Mouse (Mus musculus) MEL (cell line): Measurements from ENCODE around the gene Tex261. TPM values are rescaled to one million over a fixed set of nuclear protein-coding genes. Genes with fewer than 3 reads are reported as not detected.

Source experiments
- DNase-seq: peaks from one replicate; pipeline ENCODE4 v3.0.0; 2011; ENCODE audit warnings: low read depth, low spot score
- H3K27ac ChIP-seq: 2 replicates; pipeline ENCODE4 v1.5.1; 2012; ENCODE audit warnings: low read depth, mild to moderate bottlenecking, control low read depth, low read length, moderate library complexity; ENCODE audit not compliant: control insufficient read depth
- H3K27me3 ChIP-seq, 2 experiments: fragments of 150-350 bp in 1 of 2; sonication (generic) in 1 of 2; 2 replicates each; pipeline ENCODE4 v1.6.1; 2012; ENCODE audit warnings: low read length in 2 of 2, mild to moderate bottlenecking in 2 of 2, improper control_type of control experiment in 1 of 2, moderate library complexity in 1 of 2; ENCODE audit not compliant: insufficient read depth in 2 of 2, control insufficient read depth in 1 of 2
- H3K36me3 ChIP-seq, 2 experiments: 2 replicates each; pipeline ENCODE4 v1.6.1; 2012 to 2014; ENCODE audit warnings: low read length in 2 of 2, improper control_type of control experiment in 1 of 2, inconsistent platforms in 1 of 2, mild to moderate bottlenecking in 1 of 2; ENCODE audit not compliant: insufficient read depth in 2 of 2, control insufficient read depth in 1 of 2
- H3K4me1 ChIP-seq, 2 experiments: fragments of 150-350 bp in 1 of 2; sonication (generic) in 1 of 2; 2 replicates each; pipeline ENCODE4 v1.6.1; 2012; ENCODE audit warnings: low read length in 2 of 2, improper control_type of control experiment in 1 of 2, mild to moderate bottlenecking in 1 of 2; ENCODE audit not compliant: insufficient read depth in 2 of 2, control insufficient read depth in 1 of 2
- H3K4me3 ChIP-seq, 2 experiments: fragments of 150-350 bp in 1 of 2; sonication (generic) in 1 of 2; 2 replicates each; pipeline ENCODE4 v1.5.1; 2012; ENCODE audit warnings: low read depth in 2 of 2, low read length in 2 of 2, mild to moderate bottlenecking in 2 of 2, moderate library complexity in 2 of 2, control low read depth in 1 of 2, improper control_type of control experiment in 1 of 2; ENCODE audit not compliant: control insufficient read depth in 1 of 2, insufficient read depth in 1 of 2
- H3K79me2 ChIP-seq: 2 replicates; pipeline ENCODE4 v1.6.1; 2012; ENCODE audit warnings: mild to moderate bottlenecking, low read length, moderate library complexity; ENCODE audit not compliant: control insufficient read depth, poor library complexity, insufficient read depth
- H3K9ac ChIP-seq: 2 replicates; pipeline ENCODE4 v1.6.1; 2012; ENCODE audit warnings: low read depth, mild to moderate bottlenecking, control low read depth, low read length, moderate library complexity; ENCODE audit not compliant: control insufficient read depth, poor library complexity, severe bottlenecking
- H3K9me3 ChIP-seq: fragments of 150-350 bp; sonication (generic); replicated peaks from 2 replicates; pipeline ENCODE4 v1.6.1; 2012; ENCODE audit warnings: mild to moderate bottlenecking, low read length, improper control_type of control experiment, moderate library complexity; ENCODE audit not compliant: insufficient read depth
- BHLHE40 ChIP-seq: IDR thresholded peaks from 2 replicates; pipeline ENCODE4 v1.6.1; 2012; ENCODE audit warnings: low read depth, mild to moderate bottlenecking, inconsistent platforms, low read length, improper control_type of control experiment, borderline replicate concordance
- CHD1 ChIP-seq: IDR thresholded peaks from 2 replicates; pipeline ENCODE4 v1.6.1; 2012; ENCODE audit warnings: low read depth, mild to moderate bottlenecking, inconsistent platforms, low read length, improper control_type of control experiment
- CTCF ChIP-seq, 3 experiments: IDR thresholded peaks in 2 of 3; conservative IDR thresholded peaks in 1 of 3; 2 replicates each; pipeline ENCODE4 v1.5.1; 2011 to 2012; ENCODE audit warnings: low read length in 3 of 3, low read depth in 2 of 3, mild to moderate bottlenecking in 2 of 3, improper control_type of control experiment in 1 of 3, inconsistent platforms in 1 of 3, mixed read lengths in 1 of 3, moderate library complexity in 1 of 3; ENCODE audit not compliant: control insufficient read depth in 1 of 3, insufficient read depth in 1 of 3, poor library complexity in 1 of 3, severe bottlenecking in 1 of 3
- ETS1 ChIP-seq: IDR thresholded peaks from 2 replicates; pipeline ENCODE4 v1.6.1; 2012; ENCODE audit warnings: low read depth, mild to moderate bottlenecking, inconsistent platforms, low read length, improper control_type of control experiment, moderate library complexity
- GATA1 ChIP-seq: IDR thresholded peaks from 2 replicates; pipeline ENCODE4 v1.6.1; 2011; ENCODE audit warnings: low read depth, low read length, improper control_type of control experiment
- MAX ChIP-seq: IDR thresholded peaks from 2 replicates; pipeline ENCODE4 v1.6.1; 2011; ENCODE audit warnings: low read length, improper control_type of control experiment
- MEF2A ChIP-seq: IDR thresholded peaks from 2 replicates; pipeline ENCODE4 v1.6.1; 2014; ENCODE audit warnings: low read depth, mild to moderate bottlenecking, inconsistent platforms, low read length, improper control_type of control experiment; ENCODE audit not compliant: poor library complexity, insufficient replicate concordance, severe bottlenecking; ENCODE audit errors: extremely low read depth
- MYB ChIP-seq: IDR thresholded peaks from 2 replicates; pipeline ENCODE4 v1.6.1; 2011; ENCODE audit warnings: mild to moderate bottlenecking, low read depth, low read length, improper control_type of control experiment
- NRF1 ChIP-seq: IDR thresholded peaks from 2 replicates; pipeline ENCODE4 v1.6.1; 2014; ENCODE audit warnings: low read depth, mild to moderate bottlenecking, inconsistent platforms, low read length, improper control_type of control experiment, moderate library complexity; ENCODE audit not compliant: poor library complexity, insufficient read depth, severe bottlenecking
- POLR2A ChIP-seq, 2 experiments: IDR thresholded peaks; 2 replicates each; pipeline ENCODE4 v1.6.1; 2011 to 2012; ENCODE audit warnings: low read length in 2 of 2, mild to moderate bottlenecking in 2 of 2, control low read depth in 1 of 2, improper control_type of control experiment in 1 of 2, low read depth in 1 of 2, moderate library complexity in 1 of 2; ENCODE audit not compliant: control insufficient read depth in 1 of 2, insufficient read depth in 1 of 2, poor library complexity in 1 of 2
- POLR2AphosphoS5 ChIP-seq: IDR thresholded peaks from 2 replicates; pipeline ENCODE4 v1.6.1; 2012; ENCODE audit warnings: low read depth, borderline replicate concordance, mild to moderate bottlenecking, inconsistent platforms, low read length, moderate library complexity, mixed read lengths
- RCOR1 ChIP-seq: IDR thresholded peaks from 2 replicates; pipeline ENCODE4 v1.6.1; 2012; ENCODE audit warnings: low read depth, mild to moderate bottlenecking, inconsistent platforms, low read length, improper control_type of control experiment
- USF2 ChIP-seq, 2 experiments: IDR thresholded peaks; 2 replicates each; pipeline ENCODE4 v1.6.1; 2011 to 2012; ENCODE audit warnings: improper control_type of control experiment in 2 of 2, low read length in 2 of 2, borderline replicate concordance in 1 of 2, inconsistent platforms in 1 of 2, low read depth in 1 of 2, mild to moderate bottlenecking in 1 of 2; ENCODE audit not compliant: insufficient read depth in 1 of 2
- ZMIZ1 ChIP-seq: IDR thresholded peaks from 2 replicates; pipeline ENCODE4 v1.6.1; 2012; ENCODE audit warnings: low read depth, mild to moderate bottlenecking, inconsistent platforms, low read length, improper control_type of control experiment, moderate library complexity
- ZNF384 ChIP-seq: IDR thresholded peaks from 2 replicates; pipeline ENCODE4 v1.6.1; 2012; ENCODE audit warnings: low read depth, mild to moderate bottlenecking, inconsistent platforms, low read length, improper control_type of control experiment
- polyA plus RNA-seq, 2 experiments: library from polyadenylated mRNA; stranded (reverse) in 1 of 2; unstranded in 1 of 2; fragments of >175 nt in 1 of 2; fragments of >200 nt in 1 of 2; gene quantifications; 2 replicates each; pipeline versions ENCODE4 v1.2.1 to v1.2.4; 2012; ENCODE audit warnings: low replicate concordance in 2 of 2, low read depth in 1 of 2; ENCODE audit not compliant: insufficient read length in 2 of 2, insufficient read depth in 1 of 2, missing spikeins in 1 of 2
- total RNA-seq: library from RNA; depleted of rRNA; stranded (reverse); fragments of 300-350 nt; gene quantifications from 2 replicates; pipeline ENCODE4 v1.2.3, GENCODE M21; 2012

The Tex261 gene
- total and polyA plus RNA-seq, 3 experiments, result 56.2 to 104 TPM; not detected in 1

- Histone ChIP-seq H3K4me3 (no peak overlapping the region), H3K36me3 (0 out of 4 replicates have a peak, but pooled peaks cover 0 to 2% of the 10 kb centered on the region in 2 experiments), H3K4me1 (no peaks in the 10 kb centered on the region), H3K9ac (no peak overlapping the region), H3K27me3 (no peaks in the 10 kb centered on the region), H3K79me2 (no peaks in the 10 kb centered on the region), H3K27ac (no peak overlapping the region), H3K9me3 (no peaks in the 10 kb centered on the region)
- TF ChIP-seq CTCF (IDR thresholded peaks at IDR 0.05 in 2 of 3, conservative IDR thresholded peaks at IDR 0.05 in 1 of 3; ENCODE audit: control insufficient read depth in 1 of 3, insufficient read depth in 1 of 3, low read depth in 2 of 3, low read length in 3 of 3, poor library complexity in 1 of 3, severe bottlenecking in 1 of 3) (no peak), MEF2A (no peak), ZNF384 (no peak), POLR2AphosphoS5 (no peak), MAX (no peak)
- DNase-seq, result no peak
Measured at GRCm38 (mm10) chr6:83766982-83767381, 8.6 kb downstream of the Tex261 start.

- H3K4me3 ChIP-seq, result no peak overlapping the region
- H3K27me3 ChIP-seq, result no peaks in the 10 kb centered on the region
- no peak overlapping the region for H3K9ac ChIP-seq
- no peaks in the 10 kb centered on the region for H3K79me2 ChIP-seq
- no peak for DNase-seq
- H3K4me1 ChIP-seq, result no peaks in the 10 kb centered on the region
- H3K9me3 ChIP-seq, result no peaks in the 10 kb centered on the region
- no peak for TF ChIP-seq POLR2AphosphoS5
- no peak for TF ChIP-seq ETS1
- TF ChIP-seq BHLHE40, result no peak
- TF ChIP-seq POLR2A (IDR thresholded peaks at IDR 0.05; ENCODE audit: control insufficient read depth in 1 of 2, insufficient read depth in 1 of 2, low read depth in 1 of 2, low read length in 2 of 2, poor library complexity in 1 of 2), result no peak
- no peak for TF ChIP-seq NRF1
- no peak for TF ChIP-seq ZMIZ1
- TF ChIP-seq RCOR1, result no peak
- no peak for TF ChIP-seq MYB
- no peaks in the 10 kb centered on the region for H3K36me3 ChIP-seq
- no peak overlapping the region for H3K27ac ChIP-seq
Measured at GRCm38 (mm10) chr6:83762880-83763431, 12.7 kb downstream of the Tex261 start.

- TF ChIP-seq ZMIZ1 (no peak), USF2 (IDR thresholded peaks at IDR 0.05; ENCODE audit: borderline replicate concordance in 1 of 2, insufficient read depth in 1 of 2, low read depth in 1 of 2, low read length in 2 of 2) (no peak), CHD1 (no peak), GATA1 (no peak)
- H3K4me1 ChIP-seq, result no peaks in the 10 kb centered on the region
- no peak within 1 kb of the TSS for H3K4me3 ChIP-seq
- H3K36me3 ChIP-seq, result no peaks in the 10 kb centered on the region
- no peak for DNase-seq
- no peaks in the 10 kb centered on the region for H3K79me2 ChIP-seq
- no peak within 1 kb of the TSS for H3K9ac ChIP-seq
- no peaks in the 10 kb centered on the region for H3K9me3 ChIP-seq
- H3K27me3 ChIP-seq, result no peaks in the 10 kb centered on the region
- H3K27ac ChIP-seq, result no peak within 1 kb of the TSS
Measured at GRCm38 (mm10) chr6:83762344-83762743, 13.3 kb downstream of the Tex261 start, which contains the start of gene Ankrd53. TSS of gene Ankrd53 (plus strand) at chr6:83762644.
